Mouse (Mus musculus): ENCODE measurements around the gene Greb1. TPM values are rescaled to one million over a fixed set of nuclear protein-coding genes. Genes with fewer than 3 reads are reported as not detected.

Greb1 gene
- total RNA-seq, 2 experiments from 2014 or later: 0.62 to 1.1 TPM

DNA sequence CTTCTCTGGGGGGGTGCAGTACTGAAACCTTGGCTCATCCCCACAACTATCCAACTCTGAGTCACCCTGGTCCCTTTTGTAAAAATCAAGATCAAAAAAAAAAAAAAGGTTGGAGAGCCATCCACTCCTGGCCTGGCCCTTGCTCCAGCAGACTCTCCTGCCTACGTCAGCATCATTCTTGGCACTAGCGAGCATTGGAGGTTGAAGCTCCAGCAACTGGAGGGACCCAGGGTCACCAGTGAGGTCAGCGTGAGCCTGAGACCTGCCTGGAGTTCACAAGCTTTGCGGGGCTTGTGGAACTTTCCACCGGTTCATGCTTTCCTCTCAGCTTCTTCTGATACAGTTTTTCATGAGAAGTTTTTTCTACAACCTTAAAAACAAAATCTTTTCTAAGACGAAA lies 160.6 kb downstream of the Greb1 start:
- no peak for DNase-seq (ENCODE audit: low spot score in 2 of 2)

DNA sequence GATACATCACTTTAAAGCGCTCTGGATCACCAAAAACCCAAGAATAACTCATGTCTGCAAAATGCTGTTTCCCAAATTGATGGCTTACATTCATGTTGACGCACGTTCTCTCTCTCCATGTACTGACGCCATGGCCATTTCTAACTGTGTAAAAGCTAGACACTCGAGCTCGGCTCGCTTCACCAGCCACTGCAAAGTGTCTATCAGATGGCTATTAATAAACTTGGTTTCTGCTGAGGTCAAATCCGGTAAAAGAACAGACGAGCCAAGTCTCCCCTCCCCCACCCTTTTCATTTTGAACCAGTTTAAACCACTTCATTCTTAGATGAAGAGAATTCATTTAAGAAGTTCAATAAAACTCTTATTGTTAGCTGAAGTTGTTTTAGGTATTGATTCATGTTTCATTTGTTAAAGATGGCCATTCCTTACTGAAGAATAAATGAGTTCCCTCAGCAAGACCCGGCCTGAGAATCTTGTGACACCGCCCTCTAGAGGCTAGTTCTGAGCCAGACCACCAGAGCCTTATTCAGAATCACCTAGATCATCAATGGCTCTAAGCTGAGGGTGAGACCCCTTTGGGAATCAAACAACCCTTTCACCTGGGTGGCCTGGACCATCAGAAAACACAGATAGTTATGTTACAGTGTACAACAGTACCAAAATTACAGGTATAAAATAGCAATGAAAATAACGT lies 161.5 kb downstream of the Greb1 start:
- DNase-seq (ENCODE audit: low spot score in 2 of 2): no peak

DNA sequence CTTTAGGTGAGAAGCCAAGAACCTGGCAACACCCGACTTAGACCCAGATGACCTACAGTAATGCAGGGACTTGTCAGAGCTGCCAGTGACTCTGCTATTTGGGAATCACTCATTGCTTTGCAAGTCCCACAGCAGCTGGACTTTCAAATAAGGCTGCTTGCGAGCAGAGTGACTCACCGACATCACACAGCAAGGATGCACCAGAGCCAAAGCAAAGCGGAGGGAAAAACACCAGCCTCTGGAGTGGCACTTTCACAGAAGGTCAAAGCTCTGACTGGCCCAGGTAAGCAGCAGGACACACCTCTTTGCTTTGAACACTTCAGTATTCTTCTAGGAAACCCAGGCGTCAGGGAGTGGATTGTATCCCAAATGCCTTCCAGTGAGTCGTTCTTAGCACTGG lies 164.9 kb downstream of the Greb1 start:
- DNase-seq (ENCODE audit: low spot score in 2 of 2): no peak

DNA sequence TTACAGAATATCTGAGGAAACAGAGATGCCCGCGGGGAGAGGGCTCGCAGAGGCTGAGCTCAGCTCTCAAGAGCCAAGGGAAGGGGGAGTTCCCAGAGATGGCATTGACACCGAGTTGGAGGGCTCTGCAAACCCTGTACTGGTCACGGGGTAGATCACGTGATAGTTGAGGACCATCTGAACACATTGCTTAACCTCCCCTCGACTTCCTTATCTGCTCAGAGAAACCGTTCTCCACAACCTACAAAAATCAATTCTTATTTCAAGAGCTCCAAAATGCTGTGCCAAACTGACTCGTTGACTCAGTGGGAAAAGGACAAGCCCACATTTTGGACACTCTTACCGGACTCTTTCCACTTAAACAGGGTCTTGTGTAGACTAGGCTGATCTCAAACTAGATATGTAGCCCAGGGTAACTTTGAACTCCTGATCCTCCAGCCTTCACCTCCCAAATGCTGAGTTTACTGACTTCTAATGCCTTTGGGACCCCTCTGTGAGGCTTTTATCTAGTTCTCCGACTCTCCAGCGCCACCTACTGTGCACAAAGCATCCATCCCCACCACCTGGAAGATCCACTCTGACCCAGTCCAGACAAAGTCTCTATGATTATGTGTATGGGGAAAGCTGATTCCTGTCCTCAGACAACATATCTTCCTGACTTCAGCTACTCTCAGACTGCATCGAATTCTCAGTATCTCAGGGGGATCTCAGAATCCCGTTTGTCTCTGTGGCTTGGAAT lies 166.4 kb downstream of the Greb1 start:
- peak; percentile 48 to 61 for DNase-seq (ENCODE audit: low spot score in 2 of 2)

DNA sequence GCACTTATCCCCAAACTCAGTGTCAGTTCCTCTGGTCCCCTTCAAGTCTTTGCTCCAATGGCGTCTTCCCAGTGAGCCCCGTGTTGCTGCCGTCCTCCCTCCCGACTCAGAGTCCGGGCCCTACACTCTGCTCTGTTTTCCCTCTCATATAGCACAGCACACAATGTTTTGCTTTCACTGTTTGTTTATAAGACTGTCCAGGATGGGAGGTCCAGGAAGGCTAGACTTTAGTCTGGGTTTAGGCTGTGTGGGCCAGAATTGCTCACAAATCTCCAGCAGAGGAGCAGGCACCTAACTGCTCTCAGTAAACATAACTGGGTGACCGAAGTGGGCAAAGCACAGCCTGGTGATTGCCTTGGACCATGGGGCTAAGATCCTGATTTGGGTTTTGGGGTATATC lies 167.5 kb downstream of the Greb1 start:
- DNase-seq (ENCODE audit: low spot score in 2 of 2): no peak

DNA sequence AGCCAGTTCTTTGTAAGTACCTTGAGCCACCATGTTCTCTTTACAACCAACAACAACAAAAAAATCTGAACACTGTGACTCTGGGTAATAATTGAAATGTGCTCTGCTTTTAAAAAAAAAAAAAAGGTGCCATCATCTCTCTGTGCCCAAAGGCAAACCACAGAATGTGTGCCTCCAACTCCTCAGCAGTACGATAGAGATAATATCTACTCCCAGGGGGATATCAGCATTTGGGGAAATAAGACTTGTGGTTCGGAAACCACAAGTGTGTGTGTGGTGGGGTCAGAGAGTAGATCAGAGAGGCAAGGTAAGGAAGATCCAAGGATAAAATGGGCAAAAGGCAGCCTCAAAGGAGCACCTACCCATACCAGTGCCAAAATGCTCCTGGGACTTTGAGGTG lies 169.3 kb downstream of the Greb1 start:
- DNase-seq (ENCODE audit: low spot score in 2 of 2): no peak

DNA sequence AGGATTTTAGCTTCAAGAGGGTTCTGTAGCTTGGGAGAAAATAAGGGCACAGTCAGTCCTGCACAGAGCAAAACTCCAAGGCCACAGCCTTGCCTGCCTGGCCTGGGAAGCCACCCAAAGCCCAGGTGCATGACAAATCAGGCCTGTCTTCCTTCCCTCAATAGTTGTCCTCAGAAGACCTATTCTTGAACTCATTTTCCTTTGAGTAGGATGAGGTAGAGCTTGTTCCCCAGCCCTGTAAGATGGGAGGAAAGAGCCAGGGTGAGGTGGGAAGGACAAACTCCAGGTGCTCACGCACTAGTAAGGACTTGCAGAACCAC lies 169.9 kb downstream of the Greb1 start:
- no peak for DNase-seq (ENCODE audit: low spot score in 2 of 2)

DNA sequence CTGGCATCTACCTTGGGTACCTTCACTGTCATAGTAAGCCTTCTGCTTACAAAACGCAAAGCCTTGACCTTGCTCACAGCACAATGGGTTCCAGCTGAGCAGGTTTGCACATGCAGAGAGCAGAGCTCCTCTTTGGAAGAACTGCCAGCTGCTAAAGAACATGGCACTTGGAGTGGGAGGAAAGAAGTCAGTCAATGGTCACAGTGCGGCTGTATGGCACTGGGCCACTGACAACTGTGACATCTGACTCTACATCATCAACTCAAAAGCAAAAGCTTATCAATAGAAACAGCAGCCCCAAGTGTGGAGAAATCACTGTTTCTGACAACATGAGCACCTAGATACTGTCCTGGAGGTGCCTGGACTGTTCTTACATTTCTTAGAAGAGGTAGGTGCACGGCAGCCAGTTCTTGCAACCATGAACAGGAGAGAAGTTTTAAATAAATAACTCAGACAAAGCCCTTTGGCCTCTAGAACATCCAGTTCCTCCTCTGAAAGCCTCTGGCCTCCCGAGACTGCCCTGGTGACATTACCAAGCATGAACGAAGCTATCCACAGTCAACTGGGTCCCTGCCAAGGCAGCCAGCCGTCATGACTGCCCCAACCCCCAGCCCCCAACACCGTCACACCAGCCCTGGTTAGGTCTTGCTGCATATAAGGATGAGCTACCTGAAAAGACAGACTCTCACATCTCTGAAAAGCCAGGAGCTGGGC lies 170.4 kb downstream of the Greb1 start:
- no peak for DNase-seq (ENCODE audit: low spot score in 2 of 2)

Small RNA genes within 50 kb of the gene (microRNA-seq; reads per million reads assigned to microRNA genes)
- 0 reads per million in 2 experiments for gene Gm44305

Other genes starting within 250 kb of the Greb1 start
- gene Lpin1, start 189.9 kb downstream of the Greb1 start, total RNA-seq (2021): 10 to 100 TPM; 21.4 to 23.1 TPM
- gene Ntsr2, start 147.5 kb downstream of the Greb1 start, total RNA-seq (2021): 100 to 1,000 TPM; 205 to 223 TPM
- gene E2f6, start 10.1 kb upstream of the Greb1 start, total RNA-seq (2021): 10 to 100 TPM; 22.6 to 27.3 TPM
- gene Rock2, start 94.0 kb upstream of the Greb1 start, total RNA-seq (2021): 100 to 1,000 TPM in 1 of 2 experiments, 10 to 100 TPM in 1; 99.1 to 100 TPM
- gene Pqlc3, start 199.5 kb upstream of the Greb1 start, total RNA-seq (2021): under 1 TPM; 0.45 to 0.99 TPM
- 1 to 10 TPM; 1.1 to 2.4 TPM for gene 2410004P03Rik, start 210.8 kb upstream of the Greb1 start, total RNA-seq (2021)